ENCODE assay signal across 10 mouse cellular contexts in the genomic region with DNA sequence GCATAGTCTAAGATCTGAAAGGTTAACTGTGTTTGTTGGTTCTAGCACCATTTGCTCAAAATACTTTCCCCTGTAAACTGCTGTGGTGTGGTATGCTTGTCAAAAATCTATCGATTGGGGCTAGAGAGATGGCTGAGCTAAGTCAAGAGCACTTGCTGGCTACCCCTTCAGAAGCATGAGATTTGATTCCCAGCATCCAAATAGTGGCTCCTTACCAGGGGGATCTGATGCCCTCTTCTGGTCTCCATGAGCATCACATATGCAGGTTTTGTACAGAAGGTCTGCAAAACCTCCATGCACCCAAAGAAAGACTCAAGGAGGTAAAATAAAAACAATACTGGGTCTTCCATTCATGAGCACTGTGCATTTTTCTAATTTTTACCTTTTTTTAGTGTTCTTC. TPM values are rescaled to one million over a fixed set of nuclear protein-coding genes. Genes with fewer than 3 reads are reported as not detected.
DNase-seq lines count a peak whose midpoint lies in the region; ATAC-seq and TF ChIP-seq lines count a peak whose summit lies in the region.
"Had no signal": no experiment of that assay in that cellular context is flagged by ENCODE, and none has a peak within 500 bp of the region (broad histone marks: within the 10 kb centered on the region; RNA-seq: fewer than 3 reads in every experiment).

No protein-coding gene starts in this region.

- no peaks in the 10 kb centered on the region for H3K36me3 ChIP-seq in intestine, postnatal 0 days (ENCODE audit: control insufficient read depth, insufficient read depth)
- no peaks in the 10 kb centered on the region for H3K36me3 ChIP-seq in intestine, embryonic 15.5 days
- H3K36me3 ChIP-seq: embryonic facial prominence, embryonic 12.5 days; limb, embryonic 12.5 days had no signal

- no peaks in the 10 kb centered on the region for H3K9me3 ChIP-seq in intestine, postnatal 0 days (ENCODE audit: control insufficient read depth)
- no peaks in the 10 kb centered on the region for H3K9me3 ChIP-seq in intestine, embryonic 15.5 days
- H3K9me3 ChIP-seq: embryonic facial prominence, embryonic 12.5 days; limb, embryonic 12.5 days had no signal

- no peak overlapping the region for H3K9ac ChIP-seq in intestine, postnatal 0 days (ENCODE audit: low read depth, low read length)
- no peak overlapping the region for H3K9ac ChIP-seq in intestine, embryonic 15.5 days
- H3K9ac ChIP-seq: embryonic facial prominence, embryonic 12.5 days; limb, embryonic 12.5 days had no signal

- no peak overlapping the region for H3K4me2 ChIP-seq in intestine, postnatal 0 days (replicated peaks; ENCODE audit: low read depth)
- no peak overlapping the region for H3K4me2 ChIP-seq in intestine, embryonic 15.5 days (replicated peaks)

- no peak overlapping the region for H3K27ac ChIP-seq in intestine, postnatal 0 days (ENCODE audit: low read depth, low read length)
- H3K27ac ChIP-seq in intestine, embryonic 15.5 days = no peak overlapping the region
- H3K27ac ChIP-seq: embryonic facial prominence, embryonic 12.5 days; limb, embryonic 12.5 days had no signal

- peak; percentile 81 for TF ChIP-seq CTCF in intestine, postnatal 0 days (IDR thresholded peaks at IDR 0.05; ENCODE audit: low read depth)

- no peak for ATAC-seq in intestine, postnatal 0 days
- ATAC-seq in intestine, embryonic 15.5 days = no peak

- no peaks in the 10 kb centered on the region for H3K27me3 ChIP-seq in intestine, postnatal 0 days (replicated peaks; ENCODE audit: control insufficient read depth, insufficient read depth, low read length)
- H3K27me3 ChIP-seq in intestine, embryonic 15.5 days (replicated peaks) = no peaks in the 10 kb centered on the region
- H3K27me3 ChIP-seq: embryonic facial prominence, embryonic 12.5 days; limb, embryonic 12.5 days had no signal

- WGBS in intestine, postnatal 0 days = 26% methylated on average over 1 of the region's 1 CpGs
- WGBS in intestine, embryonic 15.5 days = 19% methylated on average over 1 of the region's 1 CpGs

- H3K4me3 ChIP-seq in intestine, postnatal 0 days (ENCODE audit: low read depth, low read length) = no peak overlapping the region
- no peak overlapping the region for H3K4me3 ChIP-seq in intestine, embryonic 15.5 days (replicated peaks)
- H3K4me3 ChIP-seq: limb, embryonic 12.5 days had no signal

- H3K4me1 ChIP-seq in intestine, postnatal 0 days (replicated peaks; ENCODE audit: control insufficient read depth, insufficient read depth, low read length) = 0 out of 2 replicates have a peak, but pooled peaks cover 8% of the 10 kb centered on the region
- peaks cover 4% of the 10 kb centered on the region; the same call in 1 of the 2 replicates for H3K4me1 ChIP-seq in intestine, embryonic 15.5 days (replicated peaks)

- peak; percentile 63 for DNase-seq in A20 (ENCODE audit: low read depth, low spot score)
- DNase-seq in T-cell, adult 2 months (ENCODE audit: low spot score) = peak; percentile 58
- DNase-seq in embryo, embryonic 11 days = peak; percentile 74
- DNase-seq in kidney, postnatal 36 days = peak; percentile 60 to 74
- DNase-seq in retina, postnatal 1 day = peak; percentile 81
- DNase-seq in urinary bladder, postnatal 4 days (ENCODE audit: low spot score in 2 of 2) = no peak

RNA-seq across cellular contexts. Expression of gene Vps26a, which starts 1.7 kb away (rescaled TPM):
- polyA plus RNA-seq in intestine, postnatal 0 days (2015; fragmentation: Nextera tagmentation; extraction: Ambion mirVana) = 102 and 116 TPM in 2 replicates
- 107 and 119 TPM in 2 replicates for polyA plus RNA-seq in intestine, embryonic 15.5 days (2015; fragmentation: Nextera tagmentation; extraction: Ambion mirVana)

RNA-seq across cellular contexts. Expression of gene Supv3l1, which starts 38.7 kb away (rescaled TPM):
- polyA plus RNA-seq in intestine, postnatal 0 days (2015; fragmentation: Nextera tagmentation; extraction: Ambion mirVana) = 12.8 and 13.6 TPM in 2 replicates
- 31.2 and 33.3 TPM in 2 replicates for polyA plus RNA-seq in intestine, embryonic 15.5 days (2015; fragmentation: Nextera tagmentation; extraction: Ambion mirVana)

RNA-seq across cellular contexts. Expression of gene 4930507D05Rik, which starts 39.0 kb away (rescaled TPM):
- polyA plus RNA-seq in intestine, postnatal 0 days (2015; fragmentation: Nextera tagmentation; extraction: Ambion mirVana) = 0.14 TPM in 2 replicates
- polyA plus RNA-seq in intestine, embryonic 15.5 days (2015; fragmentation: Nextera tagmentation; extraction: Ambion mirVana) = 0.57 and 0.77 TPM in 2 replicates

RNA-seq across cellular contexts. Expression of gene Srgn, which starts 39.0 kb away (rescaled TPM):
- 18.9 and 21.6 TPM in 2 replicates for polyA plus RNA-seq in intestine, postnatal 0 days (2015; fragmentation: Nextera tagmentation; extraction: Ambion mirVana)
- polyA plus RNA-seq in intestine, embryonic 15.5 days (2015; fragmentation: Nextera tagmentation; extraction: Ambion mirVana) = 11.6 and 15.4 TPM in 2 replicates

Comparison
In these comparisons a context has a peak if more than half of its experiments do, and no peak if none do; other contexts are left out.
1. DNase-seq: peak in A20 (single experiment), T-cell, adult 2 months (single experiment), embryo, embryonic 11 days (single experiment), kidney, postnatal 36 days (2 of 2) and retina, postnatal 1 day (single experiment); none in urinary bladder, postnatal 4 days (0 of 2).